Mouse (Mus musculus) ES-E14 (cell line): ENCODE measurements at regions not wholly inside any gene's neighbourhood (a gene's known extent, or its start where the extent isn't known, plus 50 kb on each side); places are given as distances from the start of the nearest gene placed in this dataset.

ENCODE experiments used
- CHD2 ChIP-seq: IDR thresholded peaks from 2 replicates; pipeline ENCODE4 v1.6.1; 2014; ENCODE audit warnings: mild to moderate bottlenecking, low read depth, low read length, inconsistent platforms
- HCFC1 ChIP-seq: IDR thresholded peaks from 2 replicates; pipeline ENCODE4 v1.6.1; 2012; ENCODE audit warnings: low read length, inconsistent platforms, borderline replicate concordance; ENCODE audit not compliant: insufficient read depth
- MAFK ChIP-seq: IDR thresholded peaks from 2 replicates; pipeline ENCODE4 v1.6.1; 2014; ENCODE audit warnings: mild to moderate bottlenecking, low read depth, low read length, inconsistent platforms; ENCODE audit not compliant: insufficient read depth
- ZC3H11A ChIP-seq: IDR thresholded peaks from 2 replicates; pipeline ENCODE4 v1.6.1; 2012; ENCODE audit warnings: low read depth, mild to moderate bottlenecking, inconsistent platforms, low read length, borderline replicate concordance
- ZNF384 ChIP-seq: IDR thresholded peaks from 2 replicates; pipeline ENCODE4 v1.6.1; 2012; ENCODE audit warnings: low read depth, low read length, inconsistent platforms

GRCm38 (mm10) chr15:22046423-22046822 is 502.4 kb upstream of the Cdh18 start:
- TF ChIP-seq MAFK: no peak
- TF ChIP-seq CHD2: no peak
- no peak for TF ChIP-seq HCFC1
- no peak for TF ChIP-seq ZC3H11A
- TF ChIP-seq ZNF384: no peak
